Mouse (Mus musculus) left cerebral cortex, postnatal 25 days (tissue): ENCODE measurements around the gene Tenm4. TPM values are rescaled to one million over a fixed set of nuclear protein-coding genes. Genes with fewer than 3 reads are reported as not detected.
A peak's percentile ranks its signal among the peaks of the same experiment; 100 is the strongest.

Source experiments
- DNase-seq, 2 experiments: peaks; one replicate each; pipeline ENCODE4 v3.0.0; 2022; ENCODE audit warnings: low spot score in 2 of 2, mixed read lengths in 1 of 2
- intact Hi-C: fragments of 180-260 bp; cut with DNase I; formaldehyde crosslinking; loops from one replicate; pipeline ENCODE4 v1.15.1; 2025
- total RNA-seq, 2 experiments: library from RNA; stranded (reverse); gene quantifications; 2 replicates each; pipeline ENCODE4 v1.2.3; 2021

Tenm4 gene
- total RNA-seq, 2 experiments from 2014 or later: 134 to 162 TPM

GRCm38 (mm10) chr7:96720465-96720864 lies 549.4 kb downstream of the Tenm4 start:
- peak in 1 of 2 experiments; percentile 56 for DNase-seq
- intact Hi-C loops: no loop called here

GRCm38 (mm10) chr7:96722796-96723195 lies 551.8 kb downstream of the Tenm4 start:
- intact Hi-C loops: no loop called here
- no peak for DNase-seq

- DNase-seq: no peak
- intact Hi-C loops: no loop called here
Observed at GRCm38 (mm10) chr7:96725603-96726002, 554.6 kb downstream of the Tenm4 start.

- intact Hi-C loops: no loop called here
- no peak for DNase-seq
Observed at GRCm38 (mm10) chr7:96730360-96730759, 559.3 kb downstream of the Tenm4 start.

- DNase-seq: no peak
- intact Hi-C loops: no loop called here
Observed at GRCm38 (mm10) chr7:96731947-96732346, 560.9 kb downstream of the Tenm4 start.

- intact Hi-C loops: no loop called here
- DNase-seq: no peak
Observed at GRCm38 (mm10) chr7:96734315-96735058, 563.4 kb downstream of the Tenm4 start.

- intact Hi-C loops: no loop called here
- DNase-seq: no peak
Observed at GRCm38 (mm10) chr7:96740631-96741030, 569.6 kb downstream of the Tenm4 start.

- no peak for DNase-seq
- intact Hi-C loops: no loop called here
Observed at GRCm38 (mm10) chr7:96742221-96742620, 571.2 kb downstream of the Tenm4 start.

- intact Hi-C loops: no loop called here
- peak in 1 of 2 experiments; percentile 74 for DNase-seq
Observed at GRCm38 (mm10) chr7:96745956-96746355, 574.9 kb downstream of the Tenm4 start.

- DNase-seq: no peak
- intact Hi-C loops: no loop called here
Observed at GRCm38 (mm10) chr7:96746706-96747105, 575.7 kb downstream of the Tenm4 start.

GRCm38 (mm10) chr7:96748538-96749045 lies 577.5 kb downstream of the Tenm4 start:
- intact Hi-C loops: no loop called here

GRCm38 (mm10) chr7:96749753-96750152 lies 578.7 kb downstream of the Tenm4 start:
- no peak for DNase-seq
- intact Hi-C loops: no loop called here

More at GRCm38 (mm10) chr7:96748538-96749045, 577.5 kb downstream of the Tenm4 start:
- peak in 1 of 2 experiments; percentile 35 for DNase-seq

- intact Hi-C loops: no loop called here
- DNase-seq: no peak
Observed at GRCm38 (mm10) chr7:96751236-96751635, 580.2 kb downstream of the Tenm4 start.

- no peak for DNase-seq
Observed at GRCm38 (mm10) chr7:96752776-96753175, 581.7 kb downstream of the Tenm4 start.

GRCm38 (mm10) chr7:96753335-96754095 lies 582.5 kb downstream of the Tenm4 start:
- no peak for DNase-seq
- intact Hi-C loops: no loop called here

More at GRCm38 (mm10) chr7:96752776-96753175, 581.7 kb downstream of the Tenm4 start:
- intact Hi-C loops: no loop called here

GRCm38 (mm10) chr7:96754175-96754574 lies 583.1 kb downstream of the Tenm4 start:
- no peak for DNase-seq
- intact Hi-C loops: no loop called here

- no peak for DNase-seq
- intact Hi-C loops: no loop called here
Observed at GRCm38 (mm10) chr7:96755459-96756094, 584.5 kb downstream of the Tenm4 start.

GRCm38 (mm10) chr7:96756104-96756742 lies 585.2 kb downstream of the Tenm4 start:
- intact Hi-C loops: no loop called here
- no peak for DNase-seq

GRCm38 (mm10) chr7:96757067-96757466 lies 586.0 kb downstream of the Tenm4 start:
- intact Hi-C loops: no loop called here
- DNase-seq: no peak

GRCm38 (mm10) chr7:96760208-96760607 lies 589.2 kb downstream of the Tenm4 start:
- intact Hi-C loops: no loop called here
- DNase-seq: no peak
